Mouse (Mus musculus) urinary bladder, postnatal 36 days (tissue): ENCODE results near the gene Tctn1.

ENCODE experiments used
- DNase-seq, 2 experiments: peaks; one replicate each; pipeline ENCODE4 v3.0.0; 2022; ENCODE audit warnings: low spot score in 2 of 2, mixed read lengths in 1 of 2

The Tctn1 gene

GRCm38 (mm10) chr5:122285767-122286150, 21.5 kb upstream of the Tctn1 start:
- DNase-seq, result no peak

GRCm38 (mm10) chr5:122285029-122285766, 20.9 kb upstream of the Tctn1 start:
- peak; percentile 30 to 49 for DNase-seq

GRCm38 (mm10) chr5:122284183-122285028, 20.1 kb upstream of the Tctn1 start, which contains the start of gene Pptc7:
Gene Pptc7, plus strand, starts transcription at chr5:122284365.
- peak; percentile 77 to 90 for DNase-seq

GRCm38 (mm10) chr5:122283828-122284182, 19.5 kb upstream of the Tctn1 start:
- DNase-seq, result no peak

GRCm38 (mm10) chr5:122280827-122281462, 16.7 kb upstream of the Tctn1 start:
- DNase-seq, result peak; percentile 60 to 69

GRCm38 (mm10) chr5:122280422-122280826, 16.2 kb upstream of the Tctn1 start:
- DNase-seq, result no peak

GRCm38 (mm10) chr5:122279799-122280421, 15.7 kb upstream of the Tctn1 start:
- no peak for DNase-seq

GRCm38 (mm10) chr5:122278946-122279345, 14.7 kb upstream of the Tctn1 start:
- DNase-seq, result no peak

- no peak for DNase-seq
Measured at GRCm38 (mm10) chr5:122274785-122275184, 10.5 kb upstream of the Tctn1 start.

GRCm38 (mm10) chr5:122272821-122273220, 8.6 kb upstream of the Tctn1 start:
- DNase-seq, result no peak

- DNase-seq, result no peak
Measured at GRCm38 (mm10) chr5:122268858-122269604, 4.8 kb upstream of the Tctn1 start.

- peak; percentile 74 to 76 for DNase-seq
Measured at GRCm38 (mm10) chr5:122267899-122268298, 3.6 kb upstream of the Tctn1 start.

GRCm38 (mm10) chr5:122267136-122267535, 2.9 kb upstream of the Tctn1 start:
- no peak for DNase-seq

- DNase-seq, result no peak
Measured at GRCm38 (mm10) chr5:122265942-122266341, 1.7 kb upstream of the Tctn1 start.

- DNase-seq, result no peak
Measured at GRCm38 (mm10) chr5:122265187-122265586, 927 bp upstream of the Tctn1 start.

GRCm38 (mm10) chr5:122262104-122262503, 2.2 kb downstream of the Tctn1 start:
- no peak for DNase-seq

- DNase-seq, result no peak
Measured at GRCm38 (mm10) chr5:122258027-122258741, 6.1 kb downstream of the Tctn1 start.

- no peak for DNase-seq
Measured at GRCm38 (mm10) chr5:122251895-122252606, 12.2 kb downstream of the Tctn1 start.

GRCm38 (mm10) chr5:122249281-122249680, 15.0 kb downstream of the Tctn1 start:
- DNase-seq, result no peak

GRCm38 (mm10) chr5:122247934-122248333, 16.3 kb downstream of the Tctn1 start:
- DNase-seq, result no peak
